Mouse (Mus musculus) kidney, embryonic 16.5 days (tissue): Measurements from ENCODE around the gene Mboat2. TPM values are rescaled to one million over a fixed set of nuclear protein-coding genes. Genes with fewer than 3 reads are reported as not detected.
A peak's percentile ranks its signal among the peaks of the same experiment; 100 is the strongest.

ENCODE experiments used
- ATAC-seq: fragments of 200-750 bp; cut with Nextera tagmentation; 2 replicates; pipeline ENCODE4 v1.8.0; 2017; ENCODE audit warnings: moderate TSS enrichment; ENCODE audit not compliant: low FRiP score, low TSS enrichment
- H3K27ac ChIP-seq: fragments of 300-500 bp; sonication (generic); 2 replicates; pipeline ENCODE4 v1.5.1; 2014; ENCODE audit warnings: low read length
- H3K27me3 ChIP-seq: fragments of 300-500 bp; sonication (generic); 2 replicates; pipeline ENCODE4 v1.6.1; 2014; ENCODE audit warnings: low read length, control low read depth, mixed read lengths; ENCODE audit not compliant: insufficient read depth
- H3K36me3 ChIP-seq: fragments of 300-500 bp; sonication (generic); 2 replicates; pipeline ENCODE4 v1.6.1; 2014; ENCODE audit warnings: low read length, control low read depth, mixed read lengths; ENCODE audit not compliant: insufficient read depth
- H3K4me1 ChIP-seq: fragments of 300-500 bp; sonication (generic); 2 replicates; pipeline ENCODE4 v1.6.1; 2014; ENCODE audit warnings: low read length, control low read depth, mixed read lengths; ENCODE audit not compliant: insufficient read depth
- H3K4me2 ChIP-seq: fragments of 300-500 bp; sonication (generic); replicated peaks from 2 replicates; pipeline ENCODE4 v1.6.1; 2014; ENCODE audit warnings: low read depth, low read length
- H3K4me3 ChIP-seq: fragments of 300-500 bp; sonication (generic); 2 replicates; pipeline ENCODE4 v1.5.1; 2014; ENCODE audit warnings: mild to moderate bottlenecking, low read length
- H3K9ac ChIP-seq: fragments of 300-500 bp; sonication (generic); replicated peaks from 2 replicates; pipeline ENCODE4 v1.6.1; 2014; ENCODE audit warnings: low read length
- H3K9me3 ChIP-seq: fragments of 300-500 bp; sonication (generic); 2 replicates; pipeline ENCODE4 v1.6.1; 2016; ENCODE audit warnings: low read length, control low read depth
- WGBS: fragments of 180-500 bp; shearing (Covaris S2); extraction: QIAGEN DNeasy Blood & Tissue Kit; methylation state at CpG from one replicate; pipeline ENCODE4 v1.1.7; 2014; 5-methylcytosine and 5-hydroxymethylcytosine counted together
- polyA plus RNA-seq: library from polyadenylated mRNA; unstranded; fragments of >200 nt; fragmentation: Nextera tagmentation; extraction: Ambion mirVana; gene quantifications from 2 replicates; pipeline ENCODE4 v1.2.1, GENCODE M21; 2015

The Mboat2 gene
- polyA plus RNA-seq, 1 experiment from 2014 or later = 44.7 TPM

- H3K36me3 ChIP-seq = 0 out of 2 replicates have a peak, but pooled peaks cover 9% of the 10 kb centered on the region
- H3K4me2 ChIP-seq = no peak overlapping the region
- WGBS = 89% methylated on average over 7 of the region's 7 CpGs
- H3K27ac ChIP-seq = no peak overlapping the region
- no peak for ATAC-seq
- no peak overlapping the region for H3K9ac ChIP-seq
- H3K9me3 ChIP-seq = no peaks in the 10 kb centered on the region
- 0 out of 2 replicates have a peak, but pooled peaks cover 2% of the 10 kb centered on the region for H3K4me1 ChIP-seq
- no peaks in the 10 kb centered on the region for H3K27me3 ChIP-seq
- H3K4me3 ChIP-seq = no peak overlapping the region
These were observed 79.0 kb downstream of the Mboat2 start for GRCm38 (mm10) chr12:24909679-24910078.

- 75% methylated on average over 6 of the region's 6 CpGs for WGBS
- no peak overlapping the region for H3K4me3 ChIP-seq
These were observed 81.5 kb downstream of the Mboat2 start for GRCm38 (mm10) chr12:24912174-24912573.

GRCm38 (mm10) chr12:24912876-24913275 lies 82.2 kb downstream of the Mboat2 start:
- H3K4me2 ChIP-seq = no peak overlapping the region
- no peaks in the 10 kb centered on the region for H3K9me3 ChIP-seq
- H3K27ac ChIP-seq = no peak overlapping the region
- peaks cover 17% of the 10 kb centered on the region; the same call in 1 of the 2 replicates for H3K36me3 ChIP-seq
- H3K4me3 ChIP-seq = no peak overlapping the region
- no peaks in the 10 kb centered on the region for H3K4me1 ChIP-seq
- no peak for ATAC-seq
- H3K27me3 ChIP-seq = no peaks in the 10 kb centered on the region
- no peak overlapping the region for H3K9ac ChIP-seq
- 71% methylated on average over 1 of the region's 1 CpGs for WGBS

More at GRCm38 (mm10) chr12:24912174-24912573, 81.5 kb downstream of the Mboat2 start:
- Histone ChIP-seq H3K9me3 (no peaks in the 10 kb centered on the region), H3K4me1 (no peaks in the 10 kb centered on the region), H3K36me3 (peaks cover 14% of the 10 kb centered on the region; the same call in 1 of the 2 replicates), H3K27ac (no peak overlapping the region), H3K9ac (no peak overlapping the region), H3K4me2 (no peak overlapping the region), H3K27me3 (no peaks in the 10 kb centered on the region)
- ATAC-seq = no peak

GRCm38 (mm10) chr12:24918575-24919262 lies 88.0 kb downstream of the Mboat2 start:
- Histone ChIP-seq H3K36me3 (peaks cover 8% of the 10 kb centered on the region; the same call in 1 of the 2 replicates), H3K4me3 (no peak overlapping the region), H3K4me1 (peaks cover 6% of the 10 kb centered on the region), H3K9me3 (no peaks in the 10 kb centered on the region), H3K4me2 (no peak overlapping the region), H3K27me3 (no peaks in the 10 kb centered on the region), H3K27ac (no peak overlapping the region), H3K9ac (no peak overlapping the region)
- 49% methylated on average over 12 of the region's 12 CpGs for WGBS
- peak; percentile 59 for ATAC-seq

- H3K4me2 ChIP-seq = no peak overlapping the region
- 88% methylated on average over 1 of the region's 1 CpGs for WGBS
- H3K27ac ChIP-seq = no peak overlapping the region
- peaks cover 8% of the 10 kb centered on the region for H3K4me1 ChIP-seq
- H3K9ac ChIP-seq = no peak overlapping the region
- ATAC-seq = no peak
- no peak overlapping the region for H3K4me3 ChIP-seq
- H3K27me3 ChIP-seq = no peaks in the 10 kb centered on the region
- peaks cover 8% of the 10 kb centered on the region; the same call in 1 of the 2 replicates for H3K36me3 ChIP-seq
- no peaks in the 10 kb centered on the region for H3K9me3 ChIP-seq
These were observed 90.2 kb downstream of the Mboat2 start for GRCm38 (mm10) chr12:24920861-24921260.

GRCm38 (mm10) chr12:24924003-24924402 lies 93.3 kb downstream of the Mboat2 start:
- 81% methylated on average over 4 of the region's 4 CpGs for WGBS

GRCm38 (mm10) chr12:24925276-24925675 lies 94.6 kb downstream of the Mboat2 start:
- no peak for ATAC-seq
- H3K36me3 ChIP-seq = no peaks in the 10 kb centered on the region
- no peak overlapping the region for H3K9ac ChIP-seq
- no peak overlapping the region for H3K27ac ChIP-seq
- H3K9me3 ChIP-seq = no peaks in the 10 kb centered on the region
- H3K4me1 ChIP-seq = peaks cover 17% of the 10 kb centered on the region
- H3K27me3 ChIP-seq = no peaks in the 10 kb centered on the region
- 89% methylated on average over 5 of the region's 5 CpGs for WGBS
- H3K4me3 ChIP-seq = no peak overlapping the region
- H3K4me2 ChIP-seq = no peak overlapping the region

More at GRCm38 (mm10) chr12:24924003-24924402, 93.3 kb downstream of the Mboat2 start:
- H3K4me3 ChIP-seq = no peak overlapping the region
- no peak for ATAC-seq
- H3K4me2 ChIP-seq = no peak overlapping the region
- peaks cover 19% of the 10 kb centered on the region for H3K4me1 ChIP-seq
- H3K9me3 ChIP-seq = no peaks in the 10 kb centered on the region
- H3K9ac ChIP-seq = no peak overlapping the region
- no peaks in the 10 kb centered on the region for H3K27me3 ChIP-seq
- no peak overlapping the region for H3K27ac ChIP-seq
- no peaks in the 10 kb centered on the region for H3K36me3 ChIP-seq

- Histone ChIP-seq H3K36me3 (no peaks in the 10 kb centered on the region), H3K4me1 (peaks cover 17% of the 10 kb centered on the region), H3K9me3 (no peaks in the 10 kb centered on the region), H3K4me3 (no peak overlapping the region), H3K27me3 (no peaks in the 10 kb centered on the region), H3K27ac (no peak overlapping the region), H3K4me2 (no peak overlapping the region), H3K9ac (no peak overlapping the region)
- 27% methylated on average over 4 of the region's 4 CpGs for WGBS
- peak; percentile 76; the same call in 1 of the 2 replicates for ATAC-seq
These were observed 95.0 kb downstream of the Mboat2 start for GRCm38 (mm10) chr12:24925684-24926083.

GRCm38 (mm10) chr12:24928051-24928748 lies 97.5 kb downstream of the Mboat2 start:
- H3K9me3 ChIP-seq = no peaks in the 10 kb centered on the region
- no peak overlapping the region for H3K27ac ChIP-seq
- 58% methylated on average over 18 of the region's 18 CpGs for WGBS

GRCm38 (mm10) chr12:24929043-24929442 lies 98.4 kb downstream of the Mboat2 start:
- Histone ChIP-seq H3K27me3 (no peaks in the 10 kb centered on the region), H3K36me3 (no peaks in the 10 kb centered on the region), H3K9ac (no peak overlapping the region), H3K4me2 (no peak overlapping the region), H3K4me3 (no peak overlapping the region), H3K27ac (no peak overlapping the region), H3K9me3 (no peaks in the 10 kb centered on the region), H3K4me1 (peaks cover 24% of the 10 kb centered on the region)
- ATAC-seq = no peak
- WGBS = 57% methylated on average over 7 of the region's 7 CpGs

More at GRCm38 (mm10) chr12:24928051-24928748, 97.5 kb downstream of the Mboat2 start:
- H3K4me3 ChIP-seq = no peak overlapping the region
- H3K36me3 ChIP-seq = no peaks in the 10 kb centered on the region
- no peak overlapping the region for H3K9ac ChIP-seq
- peaks cover 17% of the 10 kb centered on the region for H3K4me1 ChIP-seq
- H3K4me2 ChIP-seq = no peak overlapping the region
- peak; percentile 20; the same call in 1 of the 2 replicates for ATAC-seq
- no peaks in the 10 kb centered on the region for H3K27me3 ChIP-seq
